In the genomic region with DNA sequence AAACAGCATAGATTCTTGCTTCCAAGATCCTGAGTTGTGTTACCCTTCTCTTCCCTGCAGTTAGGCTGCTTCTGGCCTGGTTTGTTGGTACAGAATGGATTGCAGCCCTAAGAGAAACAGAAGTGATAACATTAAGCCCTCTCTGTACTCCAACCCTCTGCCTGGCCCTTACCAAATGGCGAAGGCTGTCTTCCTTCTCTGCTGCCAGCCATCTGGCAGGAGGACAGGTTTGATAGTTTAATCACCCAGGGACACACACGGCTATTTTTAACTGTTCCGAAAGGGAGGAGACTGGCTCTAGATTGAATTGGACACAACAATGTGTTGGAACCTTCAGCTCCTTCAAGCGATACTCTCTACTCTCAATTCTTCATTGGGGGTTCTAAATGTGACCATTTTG, we compare ENCODE assay signal across 12 mouse cellular contexts. TPM values are rescaled to one million over a fixed set of nuclear protein-coding genes. Genes with fewer than 3 reads are reported as not detected.
DNase-seq lines count a peak whose midpoint lies in the region; TF ChIP-seq lines count a peak whose summit lies in the region.
"Had no signal": no experiment of that assay in that cellular context is flagged by ENCODE, and none has a peak within 500 bp of the region (broad histone marks: within the 10 kb centered on the region; RNA-seq: fewer than 3 reads in every experiment).

No protein-coding gene starts in this region.

- peaks cover 23% of the 10 kb centered on the region for H3K27me3 ChIP-seq in midbrain, embryonic 10.5 days (ENCODE audit: low read depth, poor library complexity, severe bottlenecking)

- peak; percentile 69 for DNase-seq in adrenal gland, postnatal 10 days
- DNase-seq in cerebellum, adult 18-20 months = peak; percentile 71 to 83
- DNase-seq in heart, adult 18-20 months = peak; percentile 67 to 85
- DNase-seq in heart, postnatal 4 days = peak; percentile 66
- DNase-seq in midbrain, embryonic 10.5 days (ENCODE audit: low spot score) = no peak
- no peak for DNase-seq in layer of hippocampus, postnatal 10 days (ENCODE audit: low spot score in 2 of 2)
- no peak for DNase-seq in lung, adult 2 months
- no peak for DNase-seq in Muller cell, postnatal 12 days (ENCODE audit: inconsistent ontology term)
- DNase-seq: lung, postnatal 14 days; thymus, postnatal 25 days had no signal

- 81% methylated on average over 4 of the region's 4 CpGs for WGBS in midbrain, embryonic 10.5 days
- 65% methylated on average over 4 of the region's 4 CpGs for WGBS in lung, adult 2 months

- no peak for TF ChIP-seq POLR2A in lung, adult 2 months (IDR thresholded peaks at IDR 0.05; ENCODE audit: borderline replicate concordance, extremely low read depth, low read depth, low read length)

- peaks cover 6% of the 10 kb centered on the region; the same call in 1 of the 2 replicates for H3K4me1 ChIP-seq in midbrain, embryonic 10.5 days
- H3K4me1 ChIP-seq in lung, adult 2 months (ENCODE audit: control insufficient read depth, insufficient read depth, low read length) = no peaks in the 10 kb centered on the region
- H3K4me1 ChIP-seq: embryonic facial prominence, embryonic 10.5 days had no signal

- H3K36me3 ChIP-seq in midbrain, embryonic 10.5 days = no peaks in the 10 kb centered on the region
- H3K36me3 ChIP-seq: embryonic facial prominence, embryonic 10.5 days had no signal

- TF ChIP-seq CTCF in lung, adult 2 months (IDR thresholded peaks at IDR 0.05; ENCODE audit: insufficient read depth, low read length) = no peak

- H3K27ac ChIP-seq in midbrain, embryonic 10.5 days (replicated peaks) = no peak overlapping the region
- H3K27ac ChIP-seq: embryonic facial prominence, embryonic 10.5 days had no signal

- H3K4me3 ChIP-seq in midbrain, embryonic 10.5 days = no peak overlapping the region
- no peak overlapping the region for H3K4me3 ChIP-seq in lung, adult 2 months (replicated peaks; ENCODE audit: extremely low read depth, low read depth, low read length)
- H3K4me3 ChIP-seq: embryonic facial prominence, embryonic 10.5 days; myocyte had no signal

- no peaks in the 10 kb centered on the region for H3K9me3 ChIP-seq in midbrain, embryonic 10.5 days (replicated peaks)
- H3K9me3 ChIP-seq: embryonic facial prominence, embryonic 10.5 days had no signal

RNA-seq across cellular contexts. Expression of a gene that starts 6.7 kb away (rescaled TPM):
- 1 to 10 TPM; 1.2 to 2.7 TPM for total RNA-seq in adrenal gland, postnatal 10 days (2021)
- total RNA-seq in heart, adult 18-20 months (2021) = 10 to 100 TPM; 53.5 to 55.1 TPM
- total RNA-seq in heart, postnatal 4 days (2021) = 10 to 100 TPM; 88.5 to 98.9 TPM
- polyA plus RNA-seq in midbrain, embryonic 10.5 days (2016; fragmentation: Nextera tagmentation; extraction: Ambion mirVana) = 0.65 TPM in 2 replicates
- 10 to 100 TPM; 10.6 to 12.3 TPM for total RNA-seq in layer of hippocampus, postnatal 10 days (2021)
- 0.79 and 0.89 TPM in 2 replicates for polyA plus RNA-seq in lung, adult 2 months (2012; rRNA removed)

Comparison
In these comparisons a context has a peak if more than half of its experiments do, and no peak if none do; other contexts are left out.
1. DNase-seq: peak in adrenal gland, postnatal 10 days (single experiment), cerebellum, adult 18-20 months (2 of 2), heart, adult 18-20 months (2 of 2) and heart, postnatal 4 days (single experiment); none in midbrain, embryonic 10.5 days (single experiment), layer of hippocampus, postnatal 10 days (0 of 2), lung, adult 2 months (single experiment) and Muller cell, postnatal 12 days (single experiment).
2. RNA of a gene that starts 6.7 kb away (total RNA-seq): 88.5 to 98.9 TPM in heart, postnatal 4 days and 53.5 to 55.1 TPM in heart, adult 18-20 months; 10.6 to 12.3 TPM in layer of hippocampus, postnatal 10 days and 1.2 to 2.7 TPM in adrenal gland, postnatal 10 days; every median in the first group is over 4 times any median in the second.